Mouse (Mus musculus): ENCODE data around the gene Selenof.
A peak's percentile ranks its signal among the peaks of the same experiment; 100 is the strongest.

Selenof gene

DNA sequence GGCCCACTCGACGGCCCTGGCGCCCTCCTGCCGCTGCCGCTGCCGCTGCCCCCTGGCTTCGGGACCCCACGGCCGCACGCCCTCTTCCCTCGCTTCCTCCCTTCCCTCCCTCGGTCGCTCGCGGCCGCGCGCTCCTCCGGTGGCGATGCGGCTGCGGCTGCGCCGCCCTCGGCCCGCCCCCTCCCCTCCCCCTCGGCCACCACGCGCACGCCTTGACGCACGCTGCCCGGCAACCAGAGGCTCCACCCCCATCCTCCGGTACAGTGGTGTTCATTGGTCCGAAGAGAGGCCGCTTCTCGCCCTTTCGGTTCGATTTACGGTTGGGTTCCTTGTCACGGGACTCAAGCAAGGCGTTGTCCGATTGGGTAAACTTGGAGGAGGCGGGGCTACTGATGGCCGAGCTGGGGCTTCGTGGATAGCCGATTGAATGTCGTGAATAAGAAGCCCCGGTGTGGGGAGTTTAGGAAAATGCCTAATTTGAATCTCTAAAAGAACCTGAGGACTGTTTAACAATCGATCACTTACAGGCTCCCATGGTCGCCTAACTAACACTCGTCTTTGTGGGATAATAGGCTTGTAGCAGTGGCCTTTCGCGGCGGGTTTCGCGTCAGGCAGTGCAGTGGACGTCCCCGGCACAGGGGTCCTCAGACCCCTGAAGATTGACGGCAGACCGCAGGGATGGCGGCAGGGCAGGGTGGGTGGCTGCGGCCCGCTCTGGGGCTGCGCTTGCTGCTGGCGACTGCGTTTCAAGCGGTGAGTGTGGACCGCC, at the start of gene Selenof, which contains the start of gene Hs2st1:
TSS of gene Selenof (plus strand) at position 258 of the 769 bp plus-strand sequence.
TSS of gene Hs2st1 (minus strand) at position 135 of the 769 bp plus-strand sequence.
- DNase-seq (ENCODE audit: low read depth), result peak; percentile 100

DNA sequence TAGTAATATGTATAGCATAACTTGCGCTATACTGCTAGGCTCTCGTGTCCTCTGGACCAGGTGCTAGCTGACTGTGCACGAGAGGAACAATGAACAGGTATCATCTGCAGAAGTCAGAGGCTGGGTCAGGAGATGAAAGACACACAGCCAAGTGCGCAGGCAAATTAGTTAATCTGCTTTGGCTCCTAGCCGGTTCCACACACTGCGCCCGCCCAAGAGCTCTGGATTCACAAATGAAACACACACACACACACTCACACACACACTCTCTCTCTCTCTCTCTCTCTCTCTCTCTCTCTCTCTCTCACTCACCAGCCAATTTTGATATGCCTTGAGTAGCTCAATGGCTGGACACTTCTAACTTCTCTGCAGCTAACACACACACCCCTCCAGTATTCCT, 42.2 kb upstream of the Selenof start:
- no peak for DNase-seq (ENCODE audit: low read depth)

DNA sequence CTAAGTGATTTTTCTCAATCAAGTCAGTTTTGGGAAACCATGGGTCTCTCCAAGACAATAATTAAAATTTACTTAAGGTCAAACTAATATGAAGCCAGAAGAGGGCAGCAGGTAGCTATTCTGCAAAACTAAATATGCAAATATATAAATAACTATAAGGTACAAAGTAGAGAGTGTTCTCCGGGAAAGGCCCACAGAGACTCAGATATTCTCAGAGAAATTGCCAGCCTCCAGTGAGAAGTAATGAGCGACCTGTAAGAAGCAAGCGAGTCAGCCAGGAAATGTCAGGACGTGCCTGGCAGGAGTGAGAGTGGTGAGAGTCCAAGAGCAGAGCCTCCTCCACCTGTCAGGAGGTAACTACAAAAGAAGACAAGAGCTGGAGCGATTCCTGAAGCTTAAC, 39.1 kb upstream of the Selenof start:
- DNase-seq (ENCODE audit: low read depth), result no peak

DNA sequence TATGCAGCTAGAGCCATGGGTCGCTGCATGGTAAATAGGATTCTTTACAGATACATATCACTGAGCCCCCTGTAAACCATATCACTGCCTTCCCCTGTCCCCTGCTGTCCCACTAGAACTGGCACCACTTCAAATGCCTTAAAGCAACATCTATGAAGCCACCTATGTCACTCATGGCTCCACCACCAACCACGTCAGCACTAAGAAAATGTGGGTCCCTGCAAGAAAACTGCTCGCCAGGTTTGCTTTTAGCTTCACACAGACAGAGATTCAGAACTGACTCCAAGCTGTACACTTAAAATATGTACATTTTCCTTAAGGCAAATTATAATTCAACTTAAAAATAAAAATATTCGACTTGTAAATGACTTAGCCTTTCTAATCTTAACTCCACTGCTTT, 35.0 kb upstream of the Selenof start:
- DNase-seq (ENCODE audit: low read depth), result no peak

DNA sequence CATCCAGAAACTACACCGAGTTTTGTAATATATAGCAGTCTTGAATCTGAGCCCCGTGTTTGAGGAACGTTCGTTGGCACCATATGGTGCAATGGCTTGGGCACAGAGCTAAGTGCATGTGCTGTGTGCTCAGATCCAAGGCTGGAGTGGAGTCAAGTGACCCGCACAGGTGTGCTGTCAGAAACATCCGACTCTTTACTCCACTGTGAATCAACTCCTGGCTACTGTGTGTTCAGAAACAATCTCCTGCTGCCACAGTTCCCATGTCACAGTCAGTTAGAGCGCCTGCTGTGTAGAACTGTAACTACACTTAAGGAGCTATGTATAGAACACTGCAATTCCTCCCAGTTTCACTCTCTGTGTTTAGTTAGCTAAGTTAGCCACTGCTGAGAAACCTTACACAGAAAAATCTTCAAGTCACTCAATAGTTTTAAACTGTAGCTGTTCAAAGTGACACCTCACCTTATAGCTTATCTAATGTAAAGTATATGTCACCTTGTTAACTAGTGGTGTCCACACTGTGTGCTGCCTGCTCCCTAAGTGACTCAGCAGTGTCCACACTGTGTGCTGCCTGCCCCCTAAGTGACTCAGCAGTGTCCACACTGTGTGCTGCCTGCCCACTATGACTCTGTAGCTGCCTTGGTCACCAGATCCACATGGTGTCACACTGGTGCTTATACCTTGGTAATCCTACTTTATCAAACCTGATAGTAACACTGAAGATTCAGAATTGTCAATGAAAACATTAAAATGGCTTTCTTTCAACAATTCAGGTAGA, 32.8 kb upstream of the Selenof start:
- DNase-seq (ENCODE audit: low read depth), result no peak

DNA sequence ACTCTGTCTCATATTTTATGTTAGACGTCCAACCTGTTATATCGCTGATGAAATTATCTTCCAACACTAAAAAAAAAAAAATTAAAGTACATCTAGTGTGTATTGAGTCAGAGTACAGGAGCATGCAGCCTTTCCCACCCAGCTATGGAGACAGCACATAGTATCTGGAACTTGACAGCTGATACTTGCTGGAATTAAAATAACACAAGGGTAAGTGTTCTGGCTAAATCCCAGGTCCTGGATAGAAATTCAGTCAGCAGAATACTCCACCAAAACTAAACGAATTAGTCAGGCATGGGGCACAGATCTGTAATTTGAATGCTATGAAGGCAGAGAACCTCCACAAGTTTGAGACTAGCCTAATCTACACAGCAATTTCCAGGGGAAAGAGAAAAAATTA, 31.1 kb upstream of the Selenof start:
- no peak for DNase-seq (ENCODE audit: low read depth)

DNA sequence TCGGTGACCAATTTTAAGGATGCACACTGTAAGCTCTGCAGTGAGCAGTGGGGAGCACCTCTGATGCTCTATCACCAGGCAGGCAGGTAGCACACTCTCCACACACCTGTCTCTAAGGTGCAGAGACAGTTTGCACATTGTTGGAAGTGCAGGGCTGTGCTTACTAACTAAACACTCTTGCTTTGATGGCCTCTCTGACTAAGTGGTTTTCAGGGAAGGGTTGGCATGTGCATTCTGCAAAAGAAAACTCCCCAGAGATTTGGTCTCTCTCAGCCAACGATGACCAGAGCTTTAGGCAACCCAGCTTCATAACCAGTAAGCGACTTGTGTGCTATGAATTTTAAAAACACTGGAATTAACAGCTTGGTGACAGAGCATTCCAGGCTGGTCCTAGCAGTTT, 29.3 kb upstream of the Selenof start:
- no peak for DNase-seq (ENCODE audit: low read depth)

DNA sequence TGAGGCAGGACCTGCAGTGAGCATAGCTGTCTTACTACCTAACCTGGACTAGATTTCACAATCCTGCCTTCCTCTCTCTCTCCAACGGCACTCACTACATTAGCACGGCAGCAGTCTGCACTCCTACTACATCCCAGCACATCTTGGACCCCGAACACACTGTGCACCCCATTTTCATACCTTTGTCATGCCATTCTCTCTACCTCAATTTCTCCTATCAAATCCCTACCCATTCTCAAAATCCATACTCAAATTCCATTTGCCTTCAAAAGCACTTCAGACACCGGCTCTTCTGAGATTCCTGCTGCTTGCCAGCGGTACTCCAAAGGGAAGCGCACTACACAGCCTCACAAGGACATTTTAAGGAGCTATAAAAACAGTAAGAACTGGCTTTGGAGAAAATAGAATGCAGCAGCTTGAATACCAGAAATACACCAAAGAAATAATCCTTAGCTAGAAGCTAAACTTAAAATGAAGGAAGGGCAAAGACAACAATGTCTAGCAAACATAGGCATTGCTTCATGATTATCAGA, 28.1 kb upstream of the Selenof start:
- no peak for DNase-seq (ENCODE audit: low read depth)

DNA sequence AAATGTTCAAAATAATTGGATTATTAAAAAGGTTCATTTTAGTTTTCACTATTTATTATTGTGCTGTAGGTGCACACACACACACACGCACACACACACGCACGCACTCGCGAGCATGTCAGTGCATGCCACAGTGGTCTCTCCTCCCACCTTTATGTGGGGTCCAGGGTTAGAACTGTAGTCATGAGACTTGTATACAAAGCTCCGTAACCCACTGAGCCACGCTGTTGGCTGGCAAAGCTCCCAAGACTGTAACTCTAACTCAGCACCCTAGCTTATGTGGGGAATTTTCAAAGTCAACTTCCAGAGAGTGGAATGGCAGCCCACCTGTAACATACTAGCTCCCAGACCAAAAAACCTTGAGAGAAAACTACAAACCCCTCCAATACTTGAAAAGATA, 25.0 kb upstream of the Selenof start:
- no peak for DNase-seq (ENCODE audit: low read depth)

DNA sequence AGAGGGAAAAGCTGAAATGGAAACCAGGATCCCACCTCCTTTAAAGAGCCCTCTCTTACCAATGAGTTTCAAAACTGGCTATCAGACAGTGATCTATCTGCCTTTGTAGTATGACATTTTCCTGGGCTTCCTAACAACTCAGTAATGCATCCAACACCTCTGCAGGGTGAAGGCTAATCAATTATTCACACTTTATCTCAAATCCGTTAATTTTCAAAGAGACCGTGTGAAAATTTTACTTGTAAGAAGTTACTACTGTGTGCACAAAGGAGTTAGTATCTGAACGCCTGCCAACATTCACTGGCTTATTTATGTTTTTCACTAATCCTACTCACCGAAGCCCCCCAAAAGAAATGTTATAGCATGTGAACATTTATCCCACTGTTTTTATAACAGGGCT, 24.3 kb upstream of the Selenof start:
- DNase-seq (ENCODE audit: low read depth), result no peak

DNA sequence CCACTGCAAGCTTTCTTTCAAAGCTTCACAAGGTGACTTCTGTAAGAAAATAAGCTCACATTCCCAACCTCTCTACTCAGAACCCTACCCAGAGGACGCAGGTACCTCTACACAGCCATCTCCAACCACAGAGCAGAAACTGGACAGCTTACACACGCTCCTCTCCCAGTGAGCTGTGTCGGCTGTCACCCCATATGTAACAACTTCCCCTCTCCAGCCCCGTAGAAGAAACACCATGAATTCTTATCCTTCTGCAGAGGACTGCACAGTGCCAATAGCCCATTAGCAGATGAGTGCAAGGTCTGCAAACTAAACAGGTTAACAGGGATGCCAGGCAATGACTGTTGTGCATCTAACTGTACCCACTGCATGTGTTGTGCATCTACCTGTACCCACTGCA, 23.6 kb upstream of the Selenof start:
- DNase-seq (ENCODE audit: low read depth), result no peak

DNA sequence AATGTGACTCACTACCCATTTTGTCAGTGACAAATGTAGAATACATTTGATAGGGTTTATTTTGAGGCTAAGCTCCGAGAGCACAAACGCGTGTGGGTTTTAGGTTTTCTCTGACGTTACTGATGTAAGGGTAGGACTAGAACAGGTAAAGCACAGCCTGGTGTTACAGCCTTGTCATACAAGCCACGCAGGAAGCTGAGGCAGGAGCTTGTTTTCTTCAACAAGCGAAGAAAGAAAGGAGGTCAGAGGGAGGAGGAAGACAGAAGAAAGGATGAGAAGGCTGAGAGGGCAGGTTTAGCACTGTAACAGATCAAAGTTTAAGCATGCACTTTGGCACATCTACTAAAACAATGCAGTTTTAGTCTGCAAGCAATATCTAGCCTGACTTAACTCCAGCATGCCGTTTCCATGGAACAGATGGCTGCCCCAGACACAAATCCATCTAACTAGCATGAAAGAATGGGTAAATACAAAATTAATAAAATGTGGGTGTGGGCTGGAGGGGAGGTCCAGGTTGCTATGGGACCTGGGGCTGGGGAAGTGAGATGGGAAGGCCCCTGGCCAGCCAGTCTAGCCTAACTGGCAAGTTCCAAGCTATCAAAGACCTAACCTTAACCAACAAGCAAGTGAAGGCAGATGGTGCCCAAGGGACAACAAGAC, 21.8 kb upstream of the Selenof start:
- DNase-seq (ENCODE audit: low read depth), result no peak

DNA sequence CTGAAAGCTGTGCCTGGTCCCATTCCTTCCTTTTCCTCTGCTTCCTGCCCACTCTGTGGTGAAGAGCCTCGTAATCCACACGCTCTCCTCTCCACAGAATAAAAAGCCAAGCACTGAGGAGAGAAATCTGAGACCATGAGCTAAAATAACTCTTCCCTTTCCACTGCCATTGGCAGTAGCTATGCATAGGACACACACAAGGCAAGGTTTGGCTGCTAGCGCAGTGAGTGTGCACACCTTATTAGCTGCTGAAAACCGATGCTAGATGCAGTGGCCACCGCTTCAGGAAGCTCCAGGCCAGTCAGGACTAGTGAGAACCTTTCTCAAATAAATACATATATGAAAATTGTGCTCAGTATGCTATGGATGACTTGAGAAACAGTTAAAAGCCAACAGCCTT, 20.1 kb upstream of the Selenof start:
- DNase-seq (ENCODE audit: low read depth), result no peak

DNA sequence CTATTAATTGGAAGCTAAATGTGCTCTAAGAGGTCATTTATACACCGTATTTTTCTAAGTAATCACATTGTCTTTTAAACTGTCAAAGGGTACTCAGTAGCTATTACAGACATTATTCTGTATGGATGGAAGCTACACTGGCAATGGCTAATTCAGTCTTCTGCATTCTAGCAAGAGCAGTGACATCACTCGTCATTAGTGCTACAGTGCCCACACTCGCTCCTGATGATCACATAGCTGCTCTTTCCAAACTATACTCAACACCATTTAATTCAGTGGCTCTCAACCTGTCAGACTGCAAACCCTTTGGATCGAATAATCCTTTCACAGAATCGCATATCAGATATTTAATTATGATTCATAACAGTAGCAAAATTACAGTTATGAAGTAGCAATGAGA, 19.4 kb upstream of the Selenof start:
- no peak for DNase-seq (ENCODE audit: low read depth)

DNA sequence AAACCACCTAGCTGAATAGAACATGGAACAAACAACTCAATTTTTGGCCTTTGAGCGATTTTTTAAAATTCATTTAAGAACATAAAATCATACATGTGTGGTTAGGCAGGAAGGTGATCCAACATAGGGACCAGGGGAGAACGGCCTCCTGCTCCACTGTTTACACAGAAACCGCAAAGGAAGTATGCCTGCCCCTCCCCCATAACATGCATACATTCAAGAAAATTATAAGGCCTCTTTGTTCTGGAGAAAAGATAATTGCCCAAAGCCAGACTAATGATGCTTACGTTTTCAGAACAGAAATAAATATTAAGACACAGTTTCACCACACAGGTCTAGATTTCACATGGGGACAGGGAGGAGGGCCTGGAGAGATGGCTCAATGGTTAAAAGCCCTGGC, 18.7 kb upstream of the Selenof start:
- no peak for DNase-seq (ENCODE audit: low read depth)

DNA sequence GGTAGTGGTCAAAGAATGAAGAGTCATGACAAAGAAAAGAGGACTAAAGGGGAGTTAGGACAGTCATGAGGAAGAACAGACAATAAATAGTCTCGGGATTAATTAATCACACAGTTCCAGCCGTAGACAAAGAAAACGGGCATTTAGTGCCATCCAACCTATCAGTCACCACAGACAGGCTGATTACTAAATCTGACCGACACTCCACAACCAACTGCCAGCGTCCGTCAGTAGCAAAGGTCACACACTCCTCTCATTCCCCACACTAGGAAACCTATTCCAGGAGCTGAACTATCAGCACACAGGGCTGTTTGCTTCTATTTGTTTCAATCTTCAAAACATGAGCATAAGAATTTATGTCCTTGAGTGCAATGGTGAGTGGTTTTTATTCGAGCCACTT, 16.2 kb upstream of the Selenof start:
- DNase-seq (ENCODE audit: low read depth), result no peak

DNA sequence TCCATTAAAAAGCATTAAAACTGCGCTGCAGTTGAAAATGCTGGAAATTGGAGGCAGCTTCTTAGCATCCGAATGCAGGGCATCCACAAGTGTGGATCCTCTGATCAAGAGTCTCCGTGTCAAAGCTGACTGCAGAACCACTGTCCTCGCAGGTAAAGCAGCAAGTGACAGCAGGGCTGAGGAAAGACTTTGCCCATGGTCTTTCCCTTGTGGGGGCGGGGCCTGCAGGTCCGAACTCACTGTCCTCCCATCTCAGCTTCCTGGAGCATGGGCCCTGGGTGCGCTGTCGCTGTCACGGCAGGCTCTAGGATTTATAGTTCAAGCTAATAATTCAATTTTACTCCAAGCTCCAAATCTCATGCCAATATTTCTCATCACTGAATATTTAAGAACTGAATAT, 15.6 kb upstream of the Selenof start:
- no peak for DNase-seq (ENCODE audit: low read depth)

DNA sequence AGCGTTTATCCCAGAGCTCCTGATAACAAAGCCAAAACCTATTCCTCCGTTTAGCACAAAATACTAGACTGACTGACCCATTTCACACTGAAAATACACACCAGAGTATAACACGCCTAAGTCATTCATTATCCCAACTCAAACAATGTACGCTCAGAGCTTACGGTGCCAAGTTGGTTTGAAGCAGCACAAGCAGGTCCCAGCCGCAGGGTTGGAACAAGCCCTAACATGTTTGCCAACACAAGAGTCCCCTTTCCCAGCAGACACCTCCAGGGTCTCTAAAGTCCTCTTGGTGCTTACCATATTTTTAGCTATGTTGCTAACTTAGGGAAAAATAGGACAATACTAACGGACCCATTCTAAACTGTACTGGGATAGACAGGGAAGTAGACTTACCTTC, 15.0 kb upstream of the Selenof start:
- DNase-seq (ENCODE audit: low read depth), result no peak

DNA sequence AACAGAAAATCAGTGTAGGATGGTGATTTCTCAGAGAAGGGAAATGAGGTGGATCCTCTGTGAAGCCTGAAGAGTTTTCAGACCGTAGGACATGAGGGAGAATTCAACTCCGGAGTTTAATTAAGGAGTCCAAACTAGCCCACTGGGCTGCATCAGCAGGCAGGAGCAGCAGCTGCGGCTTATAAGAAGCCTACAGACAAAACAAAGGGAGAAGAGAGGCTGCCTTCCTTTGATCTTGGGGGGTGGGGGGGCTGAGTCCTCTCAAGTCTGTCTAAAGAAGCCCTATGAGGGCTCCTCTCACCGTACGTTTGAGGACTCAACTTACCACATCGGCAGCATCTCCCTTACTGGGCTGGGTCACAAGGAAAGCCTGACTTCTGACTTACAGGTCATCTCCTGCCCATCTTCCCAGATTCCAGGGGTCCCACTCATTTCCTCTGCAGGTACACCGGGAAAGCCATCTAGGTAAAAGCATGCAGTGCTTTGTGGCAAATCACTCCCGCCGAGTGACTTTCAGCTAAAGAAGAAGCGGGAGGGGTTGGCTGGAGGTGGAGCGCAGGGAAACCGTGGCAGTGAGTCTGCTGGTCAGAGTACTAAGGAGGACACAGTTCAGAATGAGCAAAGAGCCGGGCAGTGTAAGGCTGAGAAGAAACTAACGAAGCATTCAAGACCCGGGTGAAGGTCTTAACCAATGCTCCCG, 13.3 kb upstream of the Selenof start:
- no peak for DNase-seq (ENCODE audit: low read depth)

DNA sequence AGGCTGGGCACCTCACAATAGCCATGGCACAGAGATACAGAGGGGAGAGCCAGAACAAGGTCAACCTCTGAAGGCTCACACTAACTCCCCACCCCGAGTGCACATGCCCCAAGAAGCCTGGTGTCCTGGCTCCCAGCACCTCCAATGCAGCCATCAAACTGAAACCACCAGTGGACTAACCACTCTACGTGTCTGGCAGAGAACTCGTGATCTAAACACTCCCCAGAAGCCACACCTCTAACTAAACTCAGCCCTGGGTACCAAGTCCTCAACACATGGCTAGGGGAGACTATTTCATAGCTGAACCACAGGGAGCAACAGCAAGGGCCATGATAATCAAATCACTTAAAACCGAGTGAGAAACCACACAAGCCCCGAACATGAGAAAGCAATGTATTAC, 11.8 kb upstream of the Selenof start:
- no peak for DNase-seq (ENCODE audit: low read depth)

DNA sequence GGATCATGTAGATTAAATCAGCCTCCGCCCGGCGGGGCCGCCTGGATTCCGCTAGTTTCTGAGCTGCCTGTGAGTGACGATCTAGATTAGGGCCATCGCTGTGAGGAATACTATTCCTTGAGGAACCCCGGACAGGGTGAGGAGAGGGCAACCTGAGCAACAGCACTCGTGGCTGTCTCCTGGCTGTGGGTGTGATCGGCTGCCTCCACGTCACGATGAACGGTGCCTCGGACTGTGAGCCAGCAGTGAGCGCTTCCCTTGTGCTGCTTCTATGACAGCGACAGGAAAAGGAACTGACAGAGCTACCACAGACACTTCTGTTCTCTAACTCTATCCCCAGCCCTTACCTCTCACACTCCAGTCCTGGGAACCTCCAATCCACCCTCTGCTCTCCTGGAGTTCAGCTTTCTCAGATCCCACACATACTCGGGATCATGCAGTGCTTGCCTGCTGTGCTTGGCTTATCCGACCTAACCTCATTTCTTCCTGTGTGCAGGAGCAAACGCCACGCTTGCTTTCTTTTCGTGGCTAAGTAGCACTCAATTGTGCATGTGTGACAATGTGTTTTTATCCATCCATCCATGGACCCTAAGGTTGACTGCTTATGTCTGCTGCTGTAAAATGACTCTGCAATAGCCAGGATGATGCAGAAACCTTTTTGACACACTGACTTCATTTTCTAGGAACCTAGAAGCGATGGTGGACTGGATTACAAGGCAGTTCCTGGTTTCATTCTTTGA, 8.4 kb upstream of the Selenof start:
- no peak for DNase-seq (ENCODE audit: low read depth)

All from fibroblast of lung, adult 2 months (primary cell).